Mouse (Mus musculus): ENCODE measurements around the gene Hdac5. TPM values are rescaled to one million over a fixed set of nuclear protein-coding genes. Genes with fewer than 3 reads are reported as not detected.
A peak's percentile ranks its signal among the peaks of the same experiment; 100 is the strongest.

Gene Hdac5
- total RNA-seq, 2 experiments from 2014 or later: 227 to 234 TPM

- no peak for DNase-seq
These were observed 6.1 kb upstream of the Hdac5 start for GRCm38 (mm10) chr11:102236022-102236421.

GRCm38 (mm10) chr11:102229331-102229953, 524 bp downstream of the Hdac5 start:
- DNase-seq: no peak

GRCm38 (mm10) chr11:102228646-102229268, 1.2 kb downstream of the Hdac5 start:
- DNase-seq: no peak

GRCm38 (mm10) chr11:102228191-102228545, 1.8 kb downstream of the Hdac5 start:
- DNase-seq: no peak

GRCm38 (mm10) chr11:102227270-102228190, 2.4 kb downstream of the Hdac5 start:
- no peak for DNase-seq

GRCm38 (mm10) chr11:102226067-102226978, 3.6 kb downstream of the Hdac5 start:
- no peak for DNase-seq

- no peak for DNase-seq
These were observed 4.7 kb downstream of the Hdac5 start for GRCm38 (mm10) chr11:102225221-102225620.

- DNase-seq: no peak
These were observed 5.3 kb downstream of the Hdac5 start for GRCm38 (mm10) chr11:102224686-102225085.

GRCm38 (mm10) chr11:102223166-102223565, 6.8 kb downstream of the Hdac5 start:
- DNase-seq: no peak

- DNase-seq: no peak
These were observed 8.0 kb downstream of the Hdac5 start for GRCm38 (mm10) chr11:102221954-102222351.

- no peak for DNase-seq
These were observed 8.6 kb downstream of the Hdac5 start for GRCm38 (mm10) chr11:102221243-102221953.

- no peak for DNase-seq
These were observed 9.5 kb downstream of the Hdac5 start for GRCm38 (mm10) chr11:102220451-102220850.

GRCm38 (mm10) chr11:102219994-102220346, 10.0 kb downstream of the Hdac5 start:
- no peak for DNase-seq

- no peak for DNase-seq
These were observed 10.5 kb downstream of the Hdac5 start for GRCm38 (mm10) chr11:102219247-102219993.

- peak; percentile 94 to 96 for DNase-seq
These were observed 11.2 kb downstream of the Hdac5 start for GRCm38 (mm10) chr11:102218783-102219182.

GRCm38 (mm10) chr11:102217876-102218430, 12.0 kb downstream of the Hdac5 start:
- DNase-seq: no peak

- DNase-seq: no peak
These were observed 12.6 kb downstream of the Hdac5 start for GRCm38 (mm10) chr11:102217396-102217795.

GRCm38 (mm10) chr11:102216886-102217240, 13.1 kb downstream of the Hdac5 start:
- DNase-seq: no peak

GRCm38 (mm10) chr11:102216056-102216885, 13.7 kb downstream of the Hdac5 start:
- no peak for DNase-seq

GRCm38 (mm10) chr11:102215511-102215910, 14.5 kb downstream of the Hdac5 start:
- no peak for DNase-seq
